Mouse (Mus musculus) midbrain, embryonic 13.5 days (tissue): ENCODE data around the gene Twnk. TPM values are rescaled to one million over a fixed set of nuclear protein-coding genes. Genes with fewer than 3 reads are reported as not detected.
"Not testable (repeated sequence)": the region's sequence is repeated elsewhere in the genome, so short reads cannot be mapped to it uniquely, and the experiment has no call there.

ENCODE experiments used
- ATAC-seq: fragments of 200-750 bp; cut with Nextera tagmentation; 2 replicates; pipeline ENCODE4 v1.8.0; 2017; ENCODE audit warnings: mild to moderate bottlenecking, moderate TSS enrichment, moderate library complexity
- H3K27ac ChIP-seq: fragments of 300-500 bp; sonication (generic); 2 replicates; pipeline ENCODE4 v1.5.1; 2015; ENCODE audit warnings: inconsistent platforms, mild to moderate bottlenecking, moderate library complexity
- H3K27me3 ChIP-seq: fragments of 300-500 bp; sonication (generic); 2 replicates; pipeline ENCODE4 v1.6.1; 2015; ENCODE audit warnings: mild to moderate bottlenecking, inconsistent platforms
- H3K36me3 ChIP-seq: fragments of 300-500 bp; sonication (generic); 2 replicates; pipeline ENCODE4 v1.6.1; 2015; ENCODE audit warnings: mild to moderate bottlenecking, inconsistent platforms
- H3K4me1 ChIP-seq: fragments of 300-500 bp; sonication (generic); replicated peaks from 2 replicates; pipeline ENCODE4 v1.6.1; 2015; ENCODE audit warnings: inconsistent platforms
- H3K4me2 ChIP-seq: fragments of 300-500 bp; sonication (generic); replicated peaks from 2 replicates; pipeline ENCODE4 v1.6.1; 2015; ENCODE audit warnings: moderate library complexity, mild to moderate bottlenecking, inconsistent platforms
- H3K4me3 ChIP-seq: fragments of 300-500 bp; sonication (generic); replicated peaks from 2 replicates; pipeline ENCODE4 v1.5.1; 2015; ENCODE audit warnings: mild to moderate bottlenecking, inconsistent platforms
- H3K9ac ChIP-seq: fragments of 300-500 bp; sonication (generic); replicated peaks from 2 replicates; pipeline ENCODE4 v1.6.1; 2015; ENCODE audit warnings: mild to moderate bottlenecking, inconsistent platforms
- H3K9me3 ChIP-seq: fragments of 300-500 bp; sonication (generic); 2 replicates; pipeline ENCODE4 v1.6.1; 2016; ENCODE audit warnings: mild to moderate bottlenecking, inconsistent platforms
- WGBS: fragments of 180-500 bp; shearing (Covaris S2); methylation state at CpG from one replicate; pipeline ENCODE4 v1.1.7; 2015; 5-methylcytosine and 5-hydroxymethylcytosine counted together
- polyA plus RNA-seq: library from polyadenylated mRNA; unstranded; fragments of >200 nt; fragmentation: Nextera tagmentation; extraction: Ambion mirVana; gene quantifications from 2 replicates; pipeline ENCODE4 v1.2.1, GENCODE M21; 2015

Gene Twnk
- polyA plus RNA-seq, 1 experiment from 2014 or later = 19.2 TPM

- Histone ChIP-seq H3K4me2 (no peak overlapping the region), H3K27ac (no peak overlapping the region), H3K36me3 (peaks cover 50% of the 10 kb centered on the region), H3K27me3 (no peaks in the 10 kb centered on the region), H3K9ac (no peak overlapping the region), H3K9me3 (no peaks in the 10 kb centered on the region), H3K4me1 (peaks cover 15% of the 10 kb centered on the region; the same call in 1 of the 2 replicates), H3K4me3 (no peak overlapping the region)
- 68% methylated on average over 19 of the region's 19 CpGs for WGBS
- no peak for ATAC-seq
Observed at GRCm38 (mm10) chr19:45028746-45029145, 23.3 kb downstream of the Twnk start.

- H3K4me1 ChIP-seq = peaks cover 18% of the 10 kb centered on the region; the same call in 1 of the 2 replicates
- WGBS = 56% methylated on average over 9 of the region's 9 CpGs
- H3K36me3 ChIP-seq = peaks cover 44% of the 10 kb centered on the region
- no peak overlapping the region for H3K4me2 ChIP-seq
- H3K9ac ChIP-seq = no peak overlapping the region
- no peaks in the 10 kb centered on the region for H3K27me3 ChIP-seq
- no peaks in the 10 kb centered on the region for H3K9me3 ChIP-seq
- H3K27ac ChIP-seq = no peak overlapping the region
- no peak for ATAC-seq
- H3K4me3 ChIP-seq = no peak overlapping the region
Observed at GRCm38 (mm10) chr19:45029571-45029970, 24.1 kb downstream of the Twnk start.

- Histone ChIP-seq H3K9me3 (no peaks in the 10 kb centered on the region), H3K27ac (no peak overlapping the region), H3K4me3 (no peak overlapping the region), H3K27me3 (no peaks in the 10 kb centered on the region), H3K9ac (no peak overlapping the region), H3K4me2 (no peak overlapping the region), H3K36me3 (peaks cover 38% of the 10 kb centered on the region), H3K4me1 (peaks cover 18% of the 10 kb centered on the region; the same call in 1 of the 2 replicates)
- ATAC-seq = peak; percentile 43; the same call in 1 of the 2 replicates
- 31% methylated on average over 8 of the region's 8 CpGs for WGBS
Observed at GRCm38 (mm10) chr19:45030111-45030510, 24.6 kb downstream of the Twnk start.

- Histone ChIP-seq H3K4me2 (peak overlapping the region; percentile 27), H3K27me3 (no peaks in the 10 kb centered on the region), H3K27ac (no peak overlapping the region), H3K36me3 (peaks cover 29% of the 10 kb centered on the region), H3K9me3 (no peaks in the 10 kb centered on the region), H3K9ac (no peak overlapping the region), H3K4me3 (no peak overlapping the region), H3K4me1 (peaks cover 18% of the 10 kb centered on the region; the same call in 1 of the 2 replicates)
- WGBS = 39% methylated on average over 20 of the region's 20 CpGs
- ATAC-seq = 0 out of 2 replicates have a peak, but pooled peaks have one; percentile 57
Observed at GRCm38 (mm10) chr19:45030746-45031693, 25.6 kb downstream of the Twnk start.

GRCm38 (mm10) chr19:45031780-45032179 is 26.3 kb downstream of the Twnk start:
- ATAC-seq = peak; percentile 22; the same call in 1 of the 2 replicates
- H3K36me3 ChIP-seq = peaks cover 22% of the 10 kb centered on the region
- no peak overlapping the region for H3K4me2 ChIP-seq
- H3K4me1 ChIP-seq = peaks cover 18% of the 10 kb centered on the region; the same call in 1 of the 2 replicates
- no peaks in the 10 kb centered on the region for H3K9me3 ChIP-seq
- WGBS = 18% methylated on average over 4 of the region's 4 CpGs
- H3K27me3 ChIP-seq = no peaks in the 10 kb centered on the region
- no peak overlapping the region for H3K9ac ChIP-seq
- no peak overlapping the region for H3K4me3 ChIP-seq
- H3K27ac ChIP-seq = no peak overlapping the region

- H3K27me3 ChIP-seq = no peaks in the 10 kb centered on the region
- H3K4me1 ChIP-seq = peaks cover 17% of the 10 kb centered on the region; the same call in 1 of the 2 replicates
- no peak overlapping the region for H3K4me2 ChIP-seq
- H3K4me3 ChIP-seq = no peak overlapping the region
- no peaks in the 10 kb centered on the region for H3K9me3 ChIP-seq
- H3K9ac ChIP-seq = no peak overlapping the region; the same call in 1 of the 2 replicates
- peaks cover 12% of the 10 kb centered on the region for H3K36me3 ChIP-seq
- no peak overlapping the region for H3K27ac ChIP-seq
- 50% methylated on average over 17 of the region's 17 CpGs for WGBS
- ATAC-seq = no peak
Observed at GRCm38 (mm10) chr19:45032570-45033332, 27.3 kb downstream of the Twnk start.

GRCm38 (mm10) chr19:45036867-45037266 is 31.4 kb downstream of the Twnk start:
- Histone ChIP-seq H3K36me3 (no peaks in the 10 kb centered on the region), H3K4me3 (no peak overlapping the region), H3K9me3 (no peaks in the 10 kb centered on the region), H3K27ac (no peak overlapping the region), H3K4me1 (0 out of 2 replicates have a peak, but pooled peaks cover 5% of the 10 kb centered on the region), H3K27me3 (peaks cover 15% of the 10 kb centered on the region; the same call in 1 of the 2 replicates), H3K9ac (no peak overlapping the region), H3K4me2 (no peak overlapping the region)
- WGBS = 25% methylated on average over 16 of the region's 16 CpGs
- no peak; the same call in 1 of the 2 replicates for ATAC-seq

- H3K4me3 ChIP-seq, ATAC-seq, H3K4me1 ChIP-seq, H3K27ac ChIP-seq, H3K9ac ChIP-seq, H3K36me3 ChIP-seq, H3K4me2 ChIP-seq, H3K9me3 ChIP-seq: not testable (repeated sequence)
- 93% methylated on average over 7 of the region's 7 CpGs for WGBS
- peaks cover 15% of the 10 kb centered on the region; the same call in 1 of the 2 replicates for H3K27me3 ChIP-seq
Observed at GRCm38 (mm10) chr19:45038198-45038597, 32.7 kb downstream of the Twnk start.

- Histone ChIP-seq H3K36me3 (no peaks in the 10 kb centered on the region), H3K9ac (no peak overlapping the region), H3K4me3 (no peak overlapping the region), H3K4me1 (no peaks in the 10 kb centered on the region), H3K9me3 (no peaks in the 10 kb centered on the region), H3K27ac (no peak overlapping the region), H3K27me3 (peaks cover 26% of the 10 kb centered on the region), H3K4me2 (no peak overlapping the region)
- WGBS = 51% methylated on average over 13 of the region's 13 CpGs
- ATAC-seq = no peak
Observed at GRCm38 (mm10) chr19:45040214-45040613, 34.8 kb downstream of the Twnk start.

GRCm38 (mm10) chr19:45044389-45044927 is 39.0 kb downstream of the Twnk start:
- 67% methylated on average over 11 of the region's 11 CpGs for WGBS
- Histone ChIP-seq H3K9ac (no peak overlapping the region), H3K36me3 (no peaks in the 10 kb centered on the region), H3K4me1 (peaks cover 29% of the 10 kb centered on the region), H3K4me3 (no peak overlapping the region), H3K27me3 (peaks cover 31% of the 10 kb centered on the region), H3K27ac (no peak overlapping the region), H3K4me2 (no peak overlapping the region), H3K9me3 (no peaks in the 10 kb centered on the region)
- ATAC-seq = no peak

GRCm38 (mm10) chr19:45045236-45045635 is 39.8 kb downstream of the Twnk start:
- peaks cover 4% of the 10 kb centered on the region; the same call in 1 of the 2 replicates for H3K36me3 ChIP-seq
- H3K27ac ChIP-seq = no peak overlapping the region
- no peak overlapping the region for H3K4me2 ChIP-seq
- H3K27me3 ChIP-seq = peaks cover 23% of the 10 kb centered on the region
- 52% methylated on average over 15 of the region's 15 CpGs for WGBS
- no peak for ATAC-seq
- H3K4me3 ChIP-seq = no peak overlapping the region
- peaks cover 32% of the 10 kb centered on the region for H3K4me1 ChIP-seq
- H3K9me3 ChIP-seq = no peaks in the 10 kb centered on the region
- H3K9ac ChIP-seq = no peak overlapping the region
